Mouse (Mus musculus) lung, postnatal 0 days (tissue): ENCODE measurements around the gene Pin1. TPM values are rescaled to one million over a fixed set of nuclear protein-coding genes. Genes with fewer than 3 reads are reported as not detected.

Experiments used
- ATAC-seq: fragments of 200-750 bp; cut with Nextera tagmentation; 2 replicates; pipeline ENCODE4 v1.8.0; 2017; ENCODE audit warnings: moderate library complexity
- DNase-seq: peaks from one replicate; pipeline ENCODE4 v3.0.0-alpha.2; 2016; ENCODE audit warnings: low spot score
- H3K27ac ChIP-seq: fragments of 300-500 bp; sonication (generic); 2 replicates; pipeline ENCODE4 v1.5.1; 2014; ENCODE audit warnings: antibody characterized with exemption, mild to moderate bottlenecking, low read length, mixed read lengths
- H3K27me3 ChIP-seq: fragments of 300-500 bp; sonication (generic); replicated peaks from 2 replicates; pipeline ENCODE4 v1.6.1; 2014; ENCODE audit warnings: low read length, mixed read lengths; ENCODE audit not compliant: insufficient read depth
- H3K36me3 ChIP-seq: fragments of 300-500 bp; sonication (generic); 2 replicates; pipeline ENCODE4 v1.6.1; 2014; ENCODE audit warnings: low read length, mixed read lengths; ENCODE audit not compliant: insufficient read depth
- H3K4me1 ChIP-seq: fragments of 300-500 bp; sonication (generic); 2 replicates; pipeline ENCODE4 v1.6.1; 2014; ENCODE audit warnings: antibody characterized with exemption, low read depth, low read length, mixed read lengths; ENCODE audit not compliant: insufficient read depth
- H3K4me2 ChIP-seq: fragments of 300-500 bp; sonication (generic); replicated peaks from 2 replicates; pipeline ENCODE4 v1.6.1; 2014; ENCODE audit warnings: low read depth, mild to moderate bottlenecking, low read length, moderate library complexity, mixed read lengths
- H3K4me3 ChIP-seq: fragments of 300-500 bp; sonication (generic); 2 replicates; pipeline ENCODE4 v1.5.1; 2014; ENCODE audit warnings: low read depth, low read length
- H3K9ac ChIP-seq: fragments of 300-500 bp; sonication (generic); replicated peaks from 2 replicates; pipeline ENCODE4 v1.6.1; 2014; ENCODE audit warnings: low read depth, mild to moderate bottlenecking
- H3K9me3 ChIP-seq: fragments of 300-500 bp; sonication (generic); 2 replicates; pipeline ENCODE4 v1.6.1; 2016; ENCODE audit warnings: low read length, mixed read lengths
- CTCF ChIP-seq: IDR thresholded peaks from 2 replicates; pipeline ENCODE4 v1.5.1; 2016; ENCODE audit warnings: antibody characterized with exemption, mild to moderate bottlenecking
- EP300 ChIP-seq: IDR thresholded peaks from 2 replicates; pipeline ENCODE4 v1.6.1; 2016; ENCODE audit warnings: antibody characterized with exemption, mild to moderate bottlenecking, control low read depth
- WGBS: fragments of 180-500 bp; shearing (Covaris S2); extraction: QIAGEN DNeasy Blood & Tissue Kit; methylation state at CpG from one replicate; pipeline ENCODE4 v1.1.7; 2014; 5-methylcytosine and 5-hydroxymethylcytosine counted together
- polyA plus RNA-seq: library from polyadenylated mRNA; unstranded; fragments of >200 nt; fragmentation: Nextera tagmentation; extraction: Ambion mirVana; gene quantifications from 2 replicates; pipeline ENCODE4 v1.2.1, GENCODE M21; 2015

The Pin1 gene
- polyA plus RNA-seq, 1 experiment from 2014 or later = 32.9 TPM

DNA sequence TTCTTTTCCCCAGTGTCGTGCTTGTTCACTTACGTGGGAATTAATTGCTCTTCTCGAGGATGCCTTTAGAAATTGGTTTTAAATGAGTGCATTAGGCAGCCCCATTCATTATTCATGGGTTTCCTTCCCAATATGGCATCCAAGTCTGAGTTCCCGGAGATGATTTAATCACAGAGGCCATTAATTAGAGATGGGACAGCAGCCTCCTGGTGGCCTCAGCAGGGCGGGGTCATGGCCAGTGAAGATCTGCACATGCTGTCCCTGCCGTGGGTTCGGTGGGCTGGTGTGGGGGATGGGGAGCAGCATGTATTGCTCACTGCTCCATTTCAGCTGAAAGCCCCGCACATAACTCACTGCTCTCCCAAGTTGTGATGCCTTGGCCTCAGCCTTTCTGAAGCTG is 14.0 kb downstream of the Pin1 start:
- H3K4me3 ChIP-seq = no peak overlapping the region
- ATAC-seq (no peak), DNase-seq (no peak)
- no peaks in the 10 kb centered on the region for H3K27me3 ChIP-seq
- H3K36me3 ChIP-seq = peaks cover 13% of the 10 kb centered on the region
- no peak for TF ChIP-seq EP300
- TF ChIP-seq CTCF = no peak
- no peaks in the 10 kb centered on the region for H3K9me3 ChIP-seq
- no peak overlapping the region for H3K9ac ChIP-seq
- no peak overlapping the region for H3K4me2 ChIP-seq
- no peak overlapping the region for H3K27ac ChIP-seq
- WGBS = 36% methylated on average over 8 of the region's 8 CpGs
- H3K4me1 ChIP-seq = no peaks in the 10 kb centered on the region

DNA sequence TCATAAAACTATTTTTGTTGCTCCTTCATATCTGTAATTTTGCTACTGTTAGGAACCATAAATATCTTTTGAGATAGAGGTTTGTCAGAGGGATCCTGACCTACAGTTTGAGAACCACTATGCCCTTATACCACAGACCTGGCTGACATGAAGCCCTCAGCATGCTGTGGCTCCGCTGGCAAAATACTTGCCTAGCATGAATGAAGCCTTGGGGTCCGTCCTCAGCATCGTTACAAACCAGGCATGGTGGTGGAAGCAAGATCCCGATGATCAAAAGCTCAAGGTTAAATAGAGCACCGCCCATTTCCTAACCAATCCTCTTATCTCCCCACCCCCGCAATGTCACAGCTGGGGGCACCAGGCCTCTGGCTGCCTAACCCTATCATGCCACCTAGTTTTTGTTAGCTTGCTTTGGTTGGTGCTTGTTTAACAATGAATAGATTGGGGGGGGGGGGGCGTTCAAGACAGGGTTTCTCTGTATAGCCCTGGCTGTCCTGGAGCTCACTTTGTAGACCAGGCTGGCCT is 14.7 kb downstream of the Pin1 start:
- H3K36me3 ChIP-seq = peaks cover 13% of the 10 kb centered on the region
- no peaks in the 10 kb centered on the region for H3K9me3 ChIP-seq
- 8% methylated on average over 7 of the region's 7 CpGs for WGBS
- TF ChIP-seq EP300 (no peak), CTCF (no peak)
- no peaks in the 10 kb centered on the region for H3K27me3 ChIP-seq
- no peak overlapping the region for H3K4me3 ChIP-seq
- H3K4me1 ChIP-seq = no peaks in the 10 kb centered on the region
- ATAC-seq (no peak), DNase-seq (no peak)
- H3K9ac ChIP-seq = no peak overlapping the region
- no peak overlapping the region for H3K27ac ChIP-seq
- H3K4me2 ChIP-seq = no peak overlapping the region

DNA sequence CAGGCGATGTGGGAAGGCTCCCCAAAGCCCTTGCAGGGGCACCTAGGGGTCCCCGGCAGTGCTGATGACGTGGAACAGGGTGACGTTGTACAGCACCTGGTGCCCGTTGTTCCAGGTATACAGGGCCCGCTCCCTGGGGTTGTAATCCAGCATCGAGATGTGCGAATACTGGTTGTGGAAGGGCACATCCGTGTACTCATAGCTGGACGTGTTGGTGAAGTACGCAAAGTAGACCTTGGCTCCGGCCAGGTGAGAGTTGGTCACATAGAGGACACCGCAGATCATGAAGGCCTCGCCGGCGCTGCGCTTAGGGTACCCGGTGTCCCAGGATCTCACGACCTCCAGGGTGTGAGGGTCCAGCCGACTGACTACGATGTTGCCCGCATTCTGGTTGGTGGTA is 16.2 kb downstream of the Pin1 start:
- Histone ChIP-seq H3K4me1 (no peaks in the 10 kb centered on the region), H3K27me3 (no peaks in the 10 kb centered on the region), H3K4me3 (no peak overlapping the region), H3K36me3 (peaks cover 7% of the 10 kb centered on the region), H3K9ac (no peak overlapping the region), H3K9me3 (no peaks in the 10 kb centered on the region), H3K27ac (no peak overlapping the region), H3K4me2 (no peak overlapping the region)
- TF ChIP-seq EP300 (no peak), CTCF (no peak)
- WGBS = 87% methylated on average over 22 of the region's 22 CpGs
- ATAC-seq (no peak), DNase-seq (no peak)

DNA sequence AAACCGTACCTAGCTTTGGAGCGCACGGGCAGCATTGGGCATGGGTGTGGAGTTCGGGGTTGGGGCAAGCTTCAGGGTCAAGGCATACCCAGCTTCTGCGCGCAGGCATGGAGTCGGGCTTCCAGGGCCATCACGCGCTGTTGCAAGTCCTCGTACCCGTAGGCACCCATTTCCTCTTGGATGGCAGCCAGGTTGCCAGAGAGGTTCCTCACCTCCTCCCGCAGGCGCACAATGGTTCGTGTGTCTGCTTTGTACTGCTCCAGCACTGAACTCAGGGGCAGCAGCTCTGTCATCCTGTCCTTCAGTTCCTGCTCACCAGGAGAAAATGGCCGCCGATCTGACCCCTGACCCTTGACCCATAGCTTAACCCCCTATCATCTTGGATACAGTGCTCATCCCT is 20.2 kb downstream of the Pin1 start:
- no peak overlapping the region for H3K4me2 ChIP-seq
- no peak for ATAC-seq
- no peaks in the 10 kb centered on the region for H3K36me3 ChIP-seq
- no peak for DNase-seq
- no peak for TF ChIP-seq EP300
- no peak for TF ChIP-seq CTCF
- no peak overlapping the region for H3K9ac ChIP-seq
- no peaks in the 10 kb centered on the region for H3K27me3 ChIP-seq
- H3K4me3 ChIP-seq = no peak overlapping the region
- H3K27ac ChIP-seq = no peak overlapping the region
- H3K9me3 ChIP-seq = no peaks in the 10 kb centered on the region
- H3K4me1 ChIP-seq = no peaks in the 10 kb centered on the region
- 60% methylated on average over 16 of the region's 16 CpGs for WGBS

DNA sequence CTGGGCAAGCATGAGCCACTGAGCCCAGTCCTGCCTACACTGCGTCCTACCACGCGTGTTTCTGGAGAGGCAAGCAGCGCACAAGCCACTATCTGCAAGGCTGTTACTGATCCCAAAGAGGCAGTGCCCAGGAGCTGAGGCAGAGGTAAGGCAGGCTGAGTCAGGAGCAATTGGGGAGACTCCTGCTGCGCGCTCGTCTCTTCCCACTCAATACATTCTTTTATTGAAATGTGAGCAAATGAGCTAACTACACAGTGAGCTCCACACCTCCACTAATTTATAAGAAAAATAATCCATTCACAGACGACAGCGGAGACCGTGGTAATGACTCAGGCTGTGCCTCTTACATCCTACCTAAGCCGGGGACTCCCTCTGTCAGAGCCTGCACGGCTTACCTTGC is 26.0 kb downstream of the Pin1 start:
- ATAC-seq = no peak
- H3K4me3 ChIP-seq = no peak overlapping the region
- no peaks in the 10 kb centered on the region for H3K4me1 ChIP-seq
- no peaks in the 10 kb centered on the region for H3K36me3 ChIP-seq
- H3K27ac ChIP-seq = no peak overlapping the region
- no peaks in the 10 kb centered on the region for H3K9me3 ChIP-seq
- 84% methylated on average over 12 of the region's 12 CpGs for WGBS
- TF ChIP-seq EP300 = no peak
- no peak for TF ChIP-seq CTCF
- no peak overlapping the region for H3K9ac ChIP-seq
- no peaks in the 10 kb centered on the region for H3K27me3 ChIP-seq
- no peak for DNase-seq
- no peak overlapping the region for H3K4me2 ChIP-seq

DNA sequence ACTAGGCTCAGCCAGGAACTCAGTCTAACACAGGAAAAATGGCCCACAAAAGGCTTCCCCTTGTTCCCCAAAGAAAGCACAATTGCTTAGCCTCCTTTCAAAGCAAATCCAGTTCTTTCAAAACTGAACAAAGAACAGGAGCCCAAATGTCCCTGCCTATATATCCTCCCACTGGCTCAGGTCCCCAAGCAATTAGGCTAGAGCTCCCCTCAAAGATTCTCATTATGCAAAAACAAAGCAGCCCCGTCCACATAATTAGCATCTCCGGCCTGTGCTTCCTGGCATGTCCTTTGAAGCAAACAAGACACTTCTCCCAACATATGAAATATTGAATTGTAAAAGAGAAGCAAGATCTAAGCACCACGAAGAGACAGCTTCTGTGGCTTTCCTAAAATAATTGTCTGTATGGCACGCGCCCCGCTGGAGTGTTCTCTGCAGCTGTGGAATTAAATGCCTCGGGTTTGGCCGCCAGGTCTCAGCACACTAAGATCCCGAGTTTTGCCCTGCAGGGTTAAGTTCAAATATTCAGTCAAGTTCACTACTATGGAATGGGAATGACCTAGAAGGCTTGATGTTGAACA is 28.6 kb downstream of the Pin1 start:
- no peaks in the 10 kb centered on the region for H3K9me3 ChIP-seq
- no peaks in the 10 kb centered on the region for H3K36me3 ChIP-seq
- no peaks in the 10 kb centered on the region for H3K4me1 ChIP-seq
- no peak for DNase-seq
- no peak for ATAC-seq
- H3K4me2 ChIP-seq = no peak overlapping the region
- H3K27me3 ChIP-seq = no peaks in the 10 kb centered on the region
- no peak overlapping the region for H3K9ac ChIP-seq
- TF ChIP-seq CTCF = no peak
- TF ChIP-seq EP300 = no peak
- no peak overlapping the region for H3K27ac ChIP-seq
- 82% methylated on average over 9 of the region's 9 CpGs for WGBS
- H3K4me3 ChIP-seq = no peak overlapping the region
